Mouse (Mus musculus): ENCODE data around the gene Scamp1.

DNA sequence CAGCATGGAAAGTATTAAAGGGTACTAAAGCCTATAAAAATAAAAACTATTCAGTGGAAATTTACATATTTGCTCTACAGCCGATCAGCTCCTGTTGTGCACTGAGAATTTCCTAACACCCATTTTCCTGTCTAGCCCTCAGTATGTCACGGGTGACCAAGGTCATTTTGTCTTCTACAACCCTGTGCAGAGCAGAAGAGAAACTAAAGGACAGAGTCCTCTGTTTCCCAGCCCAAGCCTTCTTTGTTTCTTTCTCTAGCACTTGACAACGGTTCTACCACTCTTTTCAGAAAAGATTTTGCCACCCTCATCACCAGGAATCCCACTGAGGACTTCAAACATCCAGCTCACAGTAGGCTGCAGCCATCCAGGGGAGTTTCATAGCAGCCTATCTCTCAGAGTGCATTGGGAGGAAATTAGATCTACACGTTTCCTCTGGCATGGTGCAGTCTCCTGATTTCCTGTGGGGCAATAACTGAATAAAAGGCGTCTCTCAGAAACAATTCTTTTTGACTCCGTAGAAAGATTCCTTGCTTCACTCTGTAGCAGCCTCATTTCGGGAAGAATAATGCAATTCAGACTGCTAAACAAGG lies 15.4 kb upstream of the Scamp1 start:
- TF ChIP-seq CTCF (IDR thresholded peaks at IDR 0.05; ENCODE audit: insufficient read depth, low read depth, low read length) (no peak), POLR2A (IDR thresholded peaks at IDR 0.05; ENCODE audit: insufficient read depth, low read depth, low read length) (no peak)

Measured in olfactory bulb, adult 2 months (tissue).